Mouse (Mus musculus): ENCODE results near the gene Sorcs2. TPM values are rescaled to one million over a fixed set of nuclear protein-coding genes. Genes with fewer than 3 reads are reported as not detected.
A peak's percentile ranks its signal among the peaks of the same experiment; 100 is the strongest.

The Sorcs2 gene
- total RNA-seq, 2 experiments from 2014 or later = 11.4 to 14.6 TPM

- DNase-seq = peak; percentile 37
These were observed 221.5 kb downstream of the Sorcs2 start for GRCm38 (mm10) chr5:36176409-36176808.

GRCm38 (mm10) chr5:36174569-36175115 is 223.3 kb downstream of the Sorcs2 start:
- no peak for DNase-seq

GRCm38 (mm10) chr5:36168963-36169650 is 228.8 kb downstream of the Sorcs2 start:
- peak; percentile 43 for DNase-seq

- DNase-seq = no peak
These were observed 231.5 kb downstream of the Sorcs2 start for GRCm38 (mm10) chr5:36166346-36167013.

GRCm38 (mm10) chr5:36165424-36166302 is 232.3 kb downstream of the Sorcs2 start:
- no peak for DNase-seq

- DNase-seq = no peak
These were observed 243.0 kb downstream of the Sorcs2 start for GRCm38 (mm10) chr5:36154879-36155485.

GRCm38 (mm10) chr5:36153261-36153660 is 244.7 kb downstream of the Sorcs2 start:
- DNase-seq = no peak

- no peak for DNase-seq
These were observed 246.9 kb downstream of the Sorcs2 start for GRCm38 (mm10) chr5:36151086-36151485.

- no peak for DNase-seq
These were observed 248.8 kb downstream of the Sorcs2 start for GRCm38 (mm10) chr5:36149098-36149497.

GRCm38 (mm10) chr5:36146589-36146988 is 251.3 kb downstream of the Sorcs2 start:
- DNase-seq = no peak

- no peak for DNase-seq
These were observed 253.4 kb downstream of the Sorcs2 start for GRCm38 (mm10) chr5:36144560-36144959.

- DNase-seq = no peak
These were observed 256.2 kb downstream of the Sorcs2 start for GRCm38 (mm10) chr5:36141676-36142255.

- DNase-seq = peak; percentile 58
These were observed 256.8 kb downstream of the Sorcs2 start for GRCm38 (mm10) chr5:36141112-36141511.

GRCm38 (mm10) chr5:36139766-36140165 is 258.2 kb downstream of the Sorcs2 start:
- peak; percentile 34 for DNase-seq

GRCm38 (mm10) chr5:36135874-36136542 is 261.9 kb downstream of the Sorcs2 start:
- DNase-seq = no peak

GRCm38 (mm10) chr5:36134302-36134701 is 263.6 kb downstream of the Sorcs2 start:
- no peak for DNase-seq

GRCm38 (mm10) chr5:36133893-36134292 is 264.0 kb downstream of the Sorcs2 start:
- no peak for DNase-seq

GRCm38 (mm10) chr5:36130393-36131011 is 267.4 kb downstream of the Sorcs2 start:
- DNase-seq = no peak

- no peak for DNase-seq
These were observed 268.3 kb downstream of the Sorcs2 start for GRCm38 (mm10) chr5:36129661-36130060.

- DNase-seq = no peak
These were observed 269.4 kb downstream of the Sorcs2 start for GRCm38 (mm10) chr5:36128513-36128912.

- no peak for DNase-seq
These were observed 272.9 kb downstream of the Sorcs2 start for GRCm38 (mm10) chr5:36124993-36125392.
